Mouse (Mus musculus) olfactory bulb, adult 2 months (tissue): Measurements from ENCODE around the gene Ophn1.

Experiments
- CTCF ChIP-seq: fragments of 200-500 bp; IDR thresholded peaks from 2 replicates; pipeline ENCODE4 v1.5.1; 2012; ENCODE audit warnings: low read depth, mild to moderate bottlenecking, low read length, moderate library complexity; ENCODE audit not compliant: insufficient read depth
- POLR2A ChIP-seq: fragments of 200-500 bp; IDR thresholded peaks from 2 replicates; pipeline ENCODE4 v1.6.1; 2012; ENCODE audit warnings: mild to moderate bottlenecking, low read depth, low read length, moderate library complexity; ENCODE audit not compliant: insufficient read depth

DNA sequence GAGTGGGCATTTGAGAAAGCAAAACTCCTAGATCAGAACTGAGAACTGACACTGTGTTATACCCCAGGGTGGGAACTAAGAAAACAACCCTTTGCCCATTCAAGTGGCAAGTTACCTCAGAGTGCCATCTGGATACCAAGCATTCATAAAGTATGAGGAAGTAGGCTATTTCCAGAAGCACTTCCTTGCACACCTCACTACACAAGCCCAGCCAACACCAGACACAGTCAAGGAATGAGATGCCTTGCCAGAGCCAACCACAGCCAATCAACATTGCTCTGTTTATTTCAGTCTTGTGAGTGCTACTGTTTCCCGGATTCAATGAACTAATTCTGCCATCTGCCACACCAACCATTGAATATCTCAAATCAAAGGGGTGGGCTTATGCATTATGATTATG, 20.3 kb downstream of the Ophn1 start:
- no peak for TF ChIP-seq POLR2A
- TF ChIP-seq CTCF = no peak
